Mouse (Mus musculus): ENCODE measurements around the gene Mtg2. TPM values are rescaled to one million over a fixed set of nuclear protein-coding genes. Genes with fewer than 3 reads are reported as not detected.

Gene Mtg2
- total and polyA plus RNA-seq, 3 experiments = 23.5 to 24.7 (median 24.1) TPM

GRCm38 (mm10) chr2:180135414-180135813 lies 65.0 kb downstream of the Mtg2 start:
- Histone ChIP-seq H3K4me1 (ENCODE audit: control insufficient read depth in 1 of 2, insufficient read depth in 2 of 2) (no peaks in the 10 kb centered on the region; a peak in 1 of 4 replicates), H3K9ac (ENCODE audit: insufficient read depth, low read depth) (no peak overlapping the region), H3K79me2 (replicated peaks; ENCODE audit: control insufficient read depth, extremely low read depth, insufficient read depth, poor library complexity, severe bottlenecking) (no peaks in the 10 kb centered on the region), H3K36me3 (replicated peaks in 1 of 2; ENCODE audit: control insufficient read depth in 1 of 2, insufficient read depth in 1 of 2, low read length in 1 of 2) (peaks cover 9 to 34% of the 10 kb centered on the region in 2 experiments), H3K27ac (ENCODE audit: insufficient read depth, low read depth) (no peak overlapping the region), H3K9me3 (replicated peaks; ENCODE audit: low read length) (no peaks in the 10 kb centered on the region), H3K4me3 (replicated peaks in 1 of 3; ENCODE audit: low read depth in 2 of 3, low read length in 2 of 3, poor library complexity in 1 of 3) (no peak overlapping the region), H3K27me3 (replicated peaks) (no peaks in the 10 kb centered on the region), H3K4me2 (ENCODE audit: insufficient read depth, low read depth, poor library complexity, severe bottlenecking) (no peak overlapping the region)
- in situ Hi-C loops (cut with MboI; ENCODE audit: low pct_ligation_motif_present, low pct_unique_long_range_greater_than_20kb, low sequenced_read_pairs) (no loop called here), dilution Hi-C loops (cut with MboI; ENCODE audit: extremely low pct_ligation_motif_present, extremely low pct_unique_long_range_greater_than_20kb, low sequenced_read_pairs) (no loop called here)
- TF ChIP-seq ETS1 (conservative IDR thresholded peaks at IDR 0.05; ENCODE audit: low read depth, low read length) (no peak), SMC3 (IDR thresholded peaks at IDR 0.05; ENCODE audit: low read depth, low read length) (no peak), ZNF384 (IDR thresholded peaks at IDR 0.05; ENCODE audit: low read depth, low read length) (no peak), UBTF (IDR thresholded peaks at IDR 0.05; ENCODE audit: low read depth, low read length) (no peak), IRF4 (IDR thresholded peaks at IDR 0.05; ENCODE audit: low read depth, low read length) (no peak), MXI1 (IDR thresholded peaks at IDR 0.05; ENCODE audit: low read depth, low read length) (no peak), MAZ (IDR thresholded peaks at IDR 0.05; ENCODE audit: low read depth, low read length) (no peak), TBP (conservative IDR thresholded peaks at IDR 0.05; ENCODE audit: low read depth, low read length) (no peak), MAFK (IDR thresholded peaks at IDR 0.05; ENCODE audit: insufficient replicate concordance, low read length) (no peak), E2F4 (IDR thresholded peaks at IDR 0.05; ENCODE audit: insufficient replicate concordance, low read depth, low read length) (no peak), ZKSCAN1 (IDR thresholded peaks at IDR 0.05; ENCODE audit: borderline replicate concordance, low read depth, low read length) (no peak), ZMIZ1 (IDR thresholded peaks at IDR 0.05; ENCODE audit: low read depth, low read length) (no peak), NRF1 (IDR thresholded peaks at IDR 0.05; ENCODE audit: low read depth, low read length) (no peak), ELF1 (IDR thresholded peaks at IDR 0.05; ENCODE audit: low read depth, low read length) (no peak), HCFC1 (IDR thresholded peaks at IDR 0.05; ENCODE audit: low read depth, low read length) (no peak)
- no peak for DNase-seq (ENCODE audit: extremely low read depth)

Other genes starting within 250 kb of the Mtg2 start
- gene Taf4, start 93.9 kb upstream of the Mtg2 start, total RNA-seq (2012; rRNA removed) = 5.0 and 5.5 TPM in 2 replicates
- 3.0 and 3.5 TPM in 2 replicates for gene Taf4, start 93.9 kb upstream of the Mtg2 start, total RNA-seq (2014; rRNA removed)
- gene Taf4, start 93.9 kb upstream of the Mtg2 start, polyA plus RNA-seq (2012; ENCODE audit: insufficient read length, low read depth) = 14.5 and 19.0 TPM in 2 replicates
- 16.5 and 16.9 TPM in 2 replicates for gene Lsm14b, start 45.6 kb upstream of the Mtg2 start, total RNA-seq (2012; rRNA removed)
- 12.2 and 12.6 TPM in 2 replicates for gene Lsm14b, start 45.6 kb upstream of the Mtg2 start, total RNA-seq (2014; rRNA removed)
- gene Lsm14b, start 45.6 kb upstream of the Mtg2 start, polyA plus RNA-seq (2012; ENCODE audit: insufficient read length, low read depth) = 15.3 and 15.6 TPM in 2 replicates
- 443 and 533 TPM in 2 replicates for gene Psma7, start 28.2 kb upstream of the Mtg2 start, total RNA-seq (2012; rRNA removed)
- gene Psma7, start 28.2 kb upstream of the Mtg2 start, total RNA-seq (2014; rRNA removed) = 569 and 598 TPM in 2 replicates
- 418 and 466 TPM in 2 replicates for gene Psma7, start 28.2 kb upstream of the Mtg2 start, polyA plus RNA-seq (2012; ENCODE audit: insufficient read length, low read depth)
- gene Ss18l1, start 28.1 kb upstream of the Mtg2 start, total RNA-seq (2012; rRNA removed) = 2.1 and 3.0 TPM in 2 replicates
- 2.0 TPM in 2 replicates for gene Ss18l1, start 28.1 kb upstream of the Mtg2 start, total RNA-seq (2014; rRNA removed)
- 1.7 and 2.1 TPM in 2 replicates for gene Ss18l1, start 28.1 kb upstream of the Mtg2 start, polyA plus RNA-seq (2012; ENCODE audit: insufficient read length, low read depth)
- gene Hrh3, start 33.9 kb downstream of the Mtg2 start, total RNA-seq (2012; rRNA removed) = not detected in 2 replicates
- gene Hrh3, start 33.9 kb downstream of the Mtg2 start, total RNA-seq (2014; rRNA removed) = not detected in 2 replicates
- gene Hrh3, start 33.9 kb downstream of the Mtg2 start, polyA plus RNA-seq (2012; ENCODE audit: insufficient read length, low read depth) = not detected in 2 replicates
- 11.4 and 12.0 TPM in 2 replicates for gene Osbpl2, start 48.7 kb downstream of the Mtg2 start, total RNA-seq (2012; rRNA removed)
- 12.8 and 13.4 TPM in 2 replicates for gene Osbpl2, start 48.7 kb downstream of the Mtg2 start, total RNA-seq (2014; rRNA removed)
- 15.6 and 16.9 TPM in 2 replicates for gene Osbpl2, start 48.7 kb downstream of the Mtg2 start, polyA plus RNA-seq (2012; ENCODE audit: insufficient read length, low read depth)
- 116 and 167 TPM in 2 replicates for gene Adrm1, start 100.9 kb downstream of the Mtg2 start, total RNA-seq (2012; rRNA removed)
- gene Adrm1, start 100.9 kb downstream of the Mtg2 start, total RNA-seq (2014; rRNA removed) = 107 and 127 TPM in 2 replicates
- gene Adrm1, start 100.9 kb downstream of the Mtg2 start, polyA plus RNA-seq (2012; ENCODE audit: insufficient read length, low read depth) = 121 and 148 TPM in 2 replicates
- gene Lama5, start 155.3 kb downstream of the Mtg2 start, total RNA-seq (2012; rRNA removed) = 0.46 and 0.85 TPM in 2 replicates
- 0.16 and 0.20 TPM in 2 replicates for gene Lama5, start 155.3 kb downstream of the Mtg2 start, total RNA-seq (2014; rRNA removed)
- 0.45 and 0.67 TPM in 2 replicates for gene Lama5, start 155.3 kb downstream of the Mtg2 start, polyA plus RNA-seq (2012; ENCODE audit: insufficient read length, low read depth)
- gene Rps21, start 186.8 kb downstream of the Mtg2 start, total RNA-seq (2012; rRNA removed) = 3,654 and 3,770 TPM in 2 replicates
- gene Rps21, start 186.8 kb downstream of the Mtg2 start, total RNA-seq (2014; rRNA removed) = 1,686 and 1,748 TPM in 2 replicates
- gene Rps21, start 186.8 kb downstream of the Mtg2 start, polyA plus RNA-seq (2012; ENCODE audit: insufficient read length, low read depth) = 705 and 1,020 TPM in 2 replicates
- 16.9 and 17.2 TPM in 2 replicates for gene Cables2, start 202.9 kb downstream of the Mtg2 start, total RNA-seq (2012; rRNA removed)
- 13.0 and 13.3 TPM in 2 replicates for gene Cables2, start 202.9 kb downstream of the Mtg2 start, total RNA-seq (2014; rRNA removed)
- gene Cables2, start 202.9 kb downstream of the Mtg2 start, polyA plus RNA-seq (2012; ENCODE audit: insufficient read length, low read depth) = 24.5 and 29.9 TPM in 2 replicates
- not detected in 2 replicates for gene Rbbp8nl, start 219.3 kb downstream of the Mtg2 start, total RNA-seq (2012; rRNA removed)
- not detected in 2 replicates for gene Rbbp8nl, start 219.3 kb downstream of the Mtg2 start, total RNA-seq (2014; rRNA removed)
- not detected in 2 replicates for gene Rbbp8nl, start 219.3 kb downstream of the Mtg2 start, polyA plus RNA-seq (2012; ENCODE audit: insufficient read length, low read depth)